Mouse (Mus musculus): Measurements from ENCODE around the gene Ctsz.
A peak's percentile ranks its signal among the peaks of the same experiment; 100 is the strongest.

The Ctsz gene

GRCm38 (mm10) chr2:174439961-174440360 lies 1.1 kb upstream of the Ctsz start:
- DNase-seq: no peak

GRCm38 (mm10) chr2:174439450-174439838 lies 605 bp upstream of the Ctsz start:
- no peak for DNase-seq

- DNase-seq: no peak
Measured at GRCm38 (mm10) chr2:174438181-174438580, 658 bp downstream of the Ctsz start.

- no peak for DNase-seq
Measured at GRCm38 (mm10) chr2:174437697-174437982, 1.2 kb downstream of the Ctsz start.

GRCm38 (mm10) chr2:174436916-174437696 lies 1.7 kb downstream of the Ctsz start:
- DNase-seq: no peak

- no peak for DNase-seq
Measured at GRCm38 (mm10) chr2:174436076-174436701, 2.6 kb downstream of the Ctsz start.

GRCm38 (mm10) chr2:174434943-174435342 lies 3.9 kb downstream of the Ctsz start:
- no peak for DNase-seq

- DNase-seq: no peak
Measured at GRCm38 (mm10) chr2:174428996-174429591, 9.7 kb downstream of the Ctsz start.

GRCm38 (mm10) chr2:174428076-174428835 lies 10.6 kb downstream of the Ctsz start:
- DNase-seq: peak; percentile 42

GRCm38 (mm10) chr2:174426856-174427255 lies 12.0 kb downstream of the Ctsz start:
- no peak for DNase-seq

- DNase-seq: no peak
Measured at GRCm38 (mm10) chr2:174424301-174425085, 14.3 kb downstream of the Ctsz start.

- DNase-seq: no peak
Measured at GRCm38 (mm10) chr2:174421107-174421506, 17.7 kb downstream of the Ctsz start.

- peak; percentile 94 for DNase-seq
Measured at GRCm38 (mm10) chr2:174415731-174416310, 23.0 kb downstream of the Ctsz start, which contains the start of gene Nelfcd. Gene Nelfcd, plus strand, starts transcription at chr2:174415804.

GRCm38 (mm10) chr2:174415001-174415730 lies 23.7 kb downstream of the Ctsz start:
- no peak for DNase-seq

- no peak for DNase-seq
Measured at GRCm38 (mm10) chr2:174413127-174413526, 25.7 kb downstream of the Ctsz start.

GRCm38 (mm10) chr2:174410222-174410621 lies 28.6 kb downstream of the Ctsz start:
- no peak for DNase-seq

GRCm38 (mm10) chr2:174400396-174400795 lies 38.4 kb downstream of the Ctsz start:
- no peak for DNase-seq

GRCm38 (mm10) chr2:174397881-174398280 lies 41.0 kb downstream of the Ctsz start:
- no peak for DNase-seq

- no peak for DNase-seq
Measured at GRCm38 (mm10) chr2:174397065-174397464, 41.8 kb downstream of the Ctsz start.

GRCm38 (mm10) chr2:174396643-174397042 lies 42.2 kb downstream of the Ctsz start:
- no peak for DNase-seq

GRCm38 (mm10) chr2:174393383-174393782 lies 45.5 kb downstream of the Ctsz start:
- DNase-seq: no peak

- no peak for DNase-seq
Measured at GRCm38 (mm10) chr2:174392554-174392953, 46.3 kb downstream of the Ctsz start.
